Mouse (Mus musculus) subcutaneous adipose tissue, adult 2 months (tissue): Measurements from ENCODE around the gene Cct5. TPM values are rescaled to one million over a fixed set of nuclear protein-coding genes. Genes with fewer than 3 reads are reported as not detected.

ENCODE experiments used
- polyA plus RNA-seq: library from polyadenylated mRNA; depleted of rRNA; stranded (reverse); fragments of >200 nt; gene quantifications from 2 replicates; pipeline ENCODE4 v1.2.3, GENCODE M21; 2012; ENCODE audit warnings: low replicate concordance; rRNA removed

Cct5 gene
- polyA plus RNA-seq = 96.5 and 173 TPM in 2 replicates

GRCm38 (mm10) chr15:31601646-31602374 lies at the start of gene Cct5, which contains the start of gene Fam173b:
TSS of gene Cct5 (minus strand) at chr15:31601804.
TSS of gene Fam173b (plus strand) at chr15:31601852.

GRCm38 (mm10) chr15:31565184-31565583 lies 36.4 kb downstream of the Cct5 start, which contains the start of gene Cmbl:
TSS of gene Cmbl (plus strand) at chr15:31565389.

Other genes with a start within 250 kb of the Cct5 start
- gene Ankrd33b, start 234.1 kb downstream of the Cct5 start, polyA plus RNA-seq = 0.76 and 3.2 TPM in 2 replicates
- 2.5 and 6.3 TPM in 2 replicates for gene Ropn1l, start 148.1 kb downstream of the Cct5 start, polyA plus RNA-seq
- 21.1 and 23.6 TPM in 2 replicates for gene March6, start 70.8 kb downstream of the Cct5 start, polyA plus RNA-seq
- 69.5 and 268 TPM in 2 replicates for gene Cmbl, start 36.4 kb downstream of the Cct5 start, polyA plus RNA-seq
- gene Fam173b, start within 50 bp of the Cct5 start, polyA plus RNA-seq = 9.7 and 18.7 TPM in 2 replicates